Comparison of ENCODE assay signal across 11 mouse cellular contexts in genomic region chr1:40230336-40230735, GRCm38 (mm10). TPM values are rescaled to one million over a fixed set of nuclear protein-coding genes. Genes with fewer than 3 reads are reported as not detected.
DNase-seq lines count a peak whose midpoint lies in the region; ATAC-seq and TF ChIP-seq lines count a peak whose summit lies in the region.
"Had no signal": no experiment of that assay in that cellular context is flagged by ENCODE, and none has a peak within 500 bp of the region (broad histone marks: within the 10 kb centered on the region; RNA-seq: fewer than 3 reads in every experiment).

No protein-coding gene starts in this region.

- TF ChIP-seq CTCF in intestine, postnatal 0 days (IDR thresholded peaks at IDR 0.05; ENCODE audit: low read depth) = no peak
- no peak for TF ChIP-seq CTCF in forebrain, postnatal 0 days (IDR thresholded peaks at IDR 0.05; ENCODE audit: low read depth)

- H3K9ac ChIP-seq in intestine, embryonic 15.5 days = no peak overlapping the region
- no peak overlapping the region for H3K9ac ChIP-seq in intestine, postnatal 0 days (ENCODE audit: low read depth, low read length)
- no peak overlapping the region for H3K9ac ChIP-seq in intestine, embryonic 16.5 days (ENCODE audit: low read depth, low read length)
- H3K9ac ChIP-seq in forebrain, postnatal 0 days = no peak overlapping the region
- H3K9ac ChIP-seq: hindbrain, embryonic 15.5 days had no signal

- no peaks in the 10 kb centered on the region for H3K36me3 ChIP-seq in intestine, embryonic 15.5 days
- no peaks in the 10 kb centered on the region for H3K36me3 ChIP-seq in intestine, postnatal 0 days (ENCODE audit: control insufficient read depth, insufficient read depth)
- no peaks in the 10 kb centered on the region for H3K36me3 ChIP-seq in intestine, embryonic 16.5 days (ENCODE audit: control insufficient read depth, insufficient read depth, low read length)
- no peaks in the 10 kb centered on the region for H3K36me3 ChIP-seq in forebrain, postnatal 0 days (ENCODE audit: insufficient read depth)
- H3K36me3 ChIP-seq: hindbrain, embryonic 15.5 days had no signal

- H3K27me3 ChIP-seq in intestine, embryonic 15.5 days (replicated peaks) = no peaks in the 10 kb centered on the region
- no peaks in the 10 kb centered on the region for H3K27me3 ChIP-seq in intestine, postnatal 0 days (replicated peaks; ENCODE audit: control insufficient read depth, insufficient read depth, low read length)
- H3K27me3 ChIP-seq in intestine, embryonic 16.5 days (replicated peaks; ENCODE audit: control insufficient read depth, insufficient read depth, low read length) = no peaks in the 10 kb centered on the region
- no peaks in the 10 kb centered on the region for H3K27me3 ChIP-seq in forebrain, postnatal 0 days (ENCODE audit: insufficient read depth, low read length)
- H3K27me3 ChIP-seq: hindbrain, embryonic 15.5 days had no signal

- no peak overlapping the region for H3K4me3 ChIP-seq in intestine, embryonic 15.5 days (replicated peaks)
- H3K4me3 ChIP-seq in intestine, postnatal 0 days (ENCODE audit: low read depth, low read length) = no peak overlapping the region
- H3K4me3 ChIP-seq in brown adipose tissue, adult 24 weeks (ENCODE audit: insufficient read depth, low read depth, low read length) = no peak overlapping the region
- H3K4me3 ChIP-seq in intestine, embryonic 16.5 days (ENCODE audit: low read length) = no peak overlapping the region
- H3K4me3 ChIP-seq in forebrain, postnatal 0 days (ENCODE audit: low read depth, low read length) = no peak overlapping the region
- H3K4me3 ChIP-seq: gastrocnemius, adult 2 months; hindbrain, embryonic 15.5 days had no signal

- peak; percentile 37 for ATAC-seq in intestine, embryonic 15.5 days
- no peak for ATAC-seq in intestine, postnatal 0 days
- ATAC-seq in intestine, embryonic 16.5 days = peak; percentile 45
- peak; percentile 95 for ATAC-seq in megakaryocyte-erythroid progenitor cell, adult 5-6 weeks (replicated peaks; ENCODE audit: low FRiP score, low TSS enrichment, poor library complexity, severe bottlenecking)
- ATAC-seq in forebrain, postnatal 0 days = no peak

- DNase-seq in embryo, embryonic 10 days (ENCODE audit: low spot score) = no peak
- DNase-seq in forebrain, postnatal 0 days = no peak
- no peak for DNase-seq in adipocyte (ENCODE audit: low spot score)
- DNase-seq: cerebellum, adult 18-20 months; gastrocnemius, adult 2 months had no signal

- H3K4me2 ChIP-seq in intestine, embryonic 15.5 days (replicated peaks) = no peak overlapping the region
- H3K4me2 ChIP-seq in intestine, postnatal 0 days (replicated peaks; ENCODE audit: low read depth) = no peak overlapping the region
- H3K4me2 ChIP-seq in intestine, embryonic 16.5 days (ENCODE audit: low read depth, low read length) = no peak overlapping the region
- no peak overlapping the region for H3K4me2 ChIP-seq in forebrain, postnatal 0 days (ENCODE audit: low read depth)
- H3K4me2 ChIP-seq: hindbrain, embryonic 15.5 days had no signal

- H3K27ac ChIP-seq in intestine, embryonic 15.5 days = no peak overlapping the region
- H3K27ac ChIP-seq in intestine, postnatal 0 days (ENCODE audit: low read depth, low read length) = no peak overlapping the region
- H3K27ac ChIP-seq in brown adipose tissue, adult 24 weeks (replicated peaks; ENCODE audit: low read depth, low read length) = peak overlapping the region; percentile 39; the same call in 1 of the 2 replicates
- H3K27ac ChIP-seq in intestine, embryonic 16.5 days (ENCODE audit: low read length) = no peak overlapping the region
- no peak overlapping the region for H3K27ac ChIP-seq in forebrain, postnatal 0 days (ENCODE audit: low read depth, low read length)
- H3K27ac ChIP-seq: gastrocnemius, adult 2 months; hindbrain, embryonic 15.5 days had no signal

- peaks cover 12% of the 10 kb centered on the region; the same call in 1 of the 2 replicates for H3K4me1 ChIP-seq in intestine, embryonic 15.5 days (replicated peaks)
- no peaks in the 10 kb centered on the region for H3K4me1 ChIP-seq in intestine, postnatal 0 days (replicated peaks; ENCODE audit: control insufficient read depth, insufficient read depth, low read length)
- peaks cover 2% of the 10 kb centered on the region; the same call in 1 of the 2 replicates for H3K4me1 ChIP-seq in brown adipose tissue, adult 24 weeks (ENCODE audit: control insufficient read depth, insufficient read depth, insufficient read length, low read length)
- H3K4me1 ChIP-seq in intestine, embryonic 16.5 days (ENCODE audit: control insufficient read depth, insufficient read depth, low read length) = peaks cover 7% of the 10 kb centered on the region
- no peaks in the 10 kb centered on the region for H3K4me1 ChIP-seq in forebrain, postnatal 0 days (ENCODE audit: insufficient read depth)
- H3K4me1 ChIP-seq: hindbrain, embryonic 15.5 days had no signal

- no peaks in the 10 kb centered on the region for H3K9me3 ChIP-seq in intestine, embryonic 15.5 days
- no peaks in the 10 kb centered on the region for H3K9me3 ChIP-seq in intestine, postnatal 0 days (ENCODE audit: control insufficient read depth)
- H3K9me3 ChIP-seq in intestine, embryonic 16.5 days (ENCODE audit: control insufficient read depth, low read length) = no peaks in the 10 kb centered on the region
- H3K9me3 ChIP-seq in forebrain, postnatal 0 days (ENCODE audit: low read length) = no peaks in the 10 kb centered on the region
- H3K9me3 ChIP-seq: hindbrain, embryonic 15.5 days had no signal

- WGBS in intestine, embryonic 15.5 days = 57% methylated on average over 7 of the region's 7 CpGs
- 60% methylated on average over 7 of the region's 7 CpGs for WGBS in intestine, postnatal 0 days
- 60% methylated on average over 7 of the region's 7 CpGs for WGBS in intestine, embryonic 16.5 days
- WGBS in forebrain, postnatal 0 days = 88% methylated on average over 7 of the region's 7 CpGs

RNA-seq across cellular contexts. Expression of gene Il1r1, which starts 5.5 kb away (rescaled TPM):
- 6.4 and 7.5 TPM in 2 replicates for polyA plus RNA-seq in intestine, embryonic 15.5 days (2015; fragmentation: Nextera tagmentation; extraction: Ambion mirVana)
- polyA plus RNA-seq in intestine, postnatal 0 days (2015; fragmentation: Nextera tagmentation; extraction: Ambion mirVana) = 5.4 and 5.9 TPM in 2 replicates
- 4.6 and 6.2 TPM in 2 replicates for polyA plus RNA-seq in brown adipose tissue, adult 24 weeks (2012; ENCODE audit: insufficient read depth, insufficient read length, missing spikeins)
- polyA plus RNA-seq in intestine, embryonic 16.5 days (2015; fragmentation: Nextera tagmentation; extraction: Ambion mirVana) = 5.0 and 5.4 TPM in 2 replicates
- total RNA-seq in megakaryocyte-erythroid progenitor cell, adult 5-6 weeks (2014; fragmentation: Nextera tagmentation) = 0.49 and 2.7 TPM in 2 replicates
- total RNA-seq in megakaryocyte-erythroid progenitor cell, adult 5-6 weeks (2017) = 1.4 and 3.1 TPM in 2 replicates
- total RNA-seq in forebrain, postnatal 0 days (2014; rRNA removed) = 0.38 and 0.90 TPM in 2 replicates
- polyA plus RNA-seq in forebrain, postnatal 0 days (2015; fragmentation: Nextera tagmentation; extraction: Ambion mirVana) = 0.35 and 0.84 TPM in 2 replicates

Comparison
In these comparisons a context has a peak if more than half of its experiments do, and no peak if none do; other contexts are left out.
1. ATAC-seq: peak in intestine, embryonic 15.5 days (single experiment), intestine, embryonic 16.5 days (single experiment) and megakaryocyte-erythroid progenitor cell, adult 5-6 weeks (single experiment); none in intestine, postnatal 0 days (single experiment) and forebrain, postnatal 0 days (single experiment).